Mouse (Mus musculus): ENCODE results near the gene Krt26.

Gene Krt26

GRCm38 (mm10) chr11:99284833-99285312 is 52.9 kb downstream of the Krt26 start, which contains the start of gene Krt24:
TSS of gene Krt24 (minus strand) at chr11:99285262.
- no peak for DNase-seq (ENCODE audit: low read depth in 2 of 2, low spot score in 2 of 2)

- DNase-seq (ENCODE audit: low read depth in 2 of 2, low spot score in 2 of 2) = no peak
These were observed 53.8 kb downstream of the Krt26 start for GRCm38 (mm10) chr11:99284011-99284410.

GRCm38 (mm10) chr11:99283334-99283733 is 54.4 kb downstream of the Krt26 start:
- DNase-seq (ENCODE audit: low read depth in 2 of 2, low spot score in 2 of 2) = no peak

- no peak for DNase-seq (ENCODE audit: low read depth in 2 of 2, low spot score in 2 of 2)
These were observed 56.6 kb downstream of the Krt26 start for GRCm38 (mm10) chr11:99281116-99281515.

- DNase-seq (ENCODE audit: low read depth in 2 of 2, low spot score in 2 of 2) = no peak
These were observed 57.8 kb downstream of the Krt26 start for GRCm38 (mm10) chr11:99279986-99280385.

Data from CD8-positive naive resting alpha-beta T cell, adult 2 months (primary cell).